Comparison of ENCODE assay signal across 8 mouse cellular contexts in the genomic region with DNA sequence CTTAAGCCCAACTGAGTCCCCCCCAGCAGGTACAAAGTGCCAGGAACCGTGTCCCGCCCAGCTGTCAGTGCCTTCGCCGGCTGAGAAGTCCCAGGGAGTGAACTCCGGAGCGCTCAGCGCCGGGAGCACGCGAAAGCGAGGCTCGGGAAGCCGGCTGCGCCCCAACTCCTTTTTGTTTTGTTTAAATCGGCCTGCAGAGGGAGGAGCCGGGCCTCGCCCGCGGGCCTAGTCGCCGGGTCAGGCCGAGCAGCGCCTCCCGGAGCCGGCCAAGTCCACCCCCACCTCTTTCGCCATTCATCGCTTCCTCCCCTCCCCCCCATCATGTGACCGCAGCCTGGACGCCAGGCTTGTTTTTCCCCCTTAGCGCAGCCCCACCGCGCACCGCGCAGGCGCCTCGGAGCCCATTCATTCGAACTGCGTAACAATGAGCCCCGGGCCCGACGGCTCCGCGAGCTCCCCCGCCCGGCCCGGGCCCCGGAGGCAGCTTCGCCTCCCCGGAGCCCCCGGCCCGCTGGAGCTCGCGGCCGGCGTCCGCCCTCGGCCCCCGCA. TPM values are rescaled to one million over a fixed set of nuclear protein-coding genes. Genes with fewer than 3 reads are reported as not detected.
A peak's percentile ranks its signal among the peaks of the same experiment; 100 is the strongest.
DNase-seq lines count a peak whose midpoint lies in the region; ATAC-seq lines count a peak whose summit lies in the region.

No protein-coding gene starts in this region.

- H3K79me2 ChIP-seq in macrophage (ENCODE audit: inconsistent target) = peaks cover 48% of the 10 kb centered on the region

- no peaks in the 10 kb centered on the region for H3K27me3 ChIP-seq in hindbrain, embryonic 16.5 days (replicated peaks; ENCODE audit: control insufficient read depth, insufficient read depth, low read length)

- peak overlapping the region; percentile 89 for H3K9ac ChIP-seq in hindbrain, embryonic 16.5 days (ENCODE audit: low read depth, low read length)

- peak overlapping the region; percentile 88 for H3K4me3 ChIP-seq in hindbrain, embryonic 16.5 days (ENCODE audit: low read length)
- H3K4me3 ChIP-seq in macrophage (ENCODE audit: inconsistent target) = peak overlapping the region; percentile 64

- peak overlapping the region; percentile 98 for H3K27ac ChIP-seq in hindbrain, embryonic 16.5 days (ENCODE audit: low read depth, low read length)
- peak overlapping the region; percentile 82 for H3K27ac ChIP-seq in macrophage

- no peaks in the 10 kb centered on the region for H3K9me3 ChIP-seq in hindbrain, embryonic 16.5 days (ENCODE audit: control insufficient read depth, low read length)

- no peaks in the 10 kb centered on the region for H3K36me3 ChIP-seq in hindbrain, embryonic 16.5 days (ENCODE audit: control insufficient read depth, insufficient read depth, low read length)
- H3K36me3 ChIP-seq in macrophage (ENCODE audit: inconsistent target) = no peaks in the 10 kb centered on the region

- peak overlapping the region; percentile 74 for H3K4me2 ChIP-seq in hindbrain, embryonic 16.5 days (ENCODE audit: low read length)

- H3K4me1 ChIP-seq in hindbrain, embryonic 16.5 days (ENCODE audit: control insufficient read depth, insufficient read depth, low read depth, low read length) = peaks cover 6% of the 10 kb centered on the region; the same call in 1 of the 2 replicates

- WGBS in hindbrain, embryonic 16.5 days = under 1% methylated on average over 51 of the region's 58 CpGs
- under 1% methylated on average over 45 of the region's 58 CpGs for WGBS in macrophage (ENCODE audit: missing documents)

- ATAC-seq in hindbrain, embryonic 16.5 days = peak; percentile 80

- DNase-seq in WW6 (ENCODE audit: low read depth, low spot score) = peak; percentile 89
- peak; percentile 79 to 91 for DNase-seq in cerebellum, postnatal 4 days (ENCODE audit: low spot score in 2 of 2)
- peak; percentile 94 for DNase-seq in gastrocnemius, adult 18-20 months (ENCODE audit: low spot score)
- DNase-seq in left cerebral cortex, adult 18-20 months (ENCODE audit: low spot score in 2 of 2) = peak; percentile 90 to 92
- DNase-seq in right cerebral cortex, adult 18-20 months = peak; percentile 91
- DNase-seq in urinary bladder, postnatal 10 days (ENCODE audit: low spot score) = peak; percentile 72

RNA-seq across cellular contexts. Expression of gene Hbp1, which starts 1.1 kb away (rescaled TPM):
- total RNA-seq in gastrocnemius, adult 18-20 months (2021) = 10 to 100 TPM; 61.8 to 77.7 TPM
- 39.1 and 44.7 TPM in 2 replicates for polyA plus RNA-seq in hindbrain, embryonic 16.5 days (2015; fragmentation: Nextera tagmentation; extraction: Ambion mirVana)
- total RNA-seq in left cerebral cortex, adult 18-20 months (2021) = 10 to 100 TPM; 20.9 to 21.2 TPM
- total RNA-seq in macrophage (2018; cell fraction: chromatin; rRNA removed) = 100 to 1,000 TPM in 6 of 26 experiments, 10 to 100 TPM in 20; 39.6 to 138 (median 87.4) TPM
- total RNA-seq in macrophage (2018; cell fraction: cytosol; rRNA removed) = 10 to 100 TPM; 33.1 to 83.0 (median 49.9) TPM
- 100 to 1,000 TPM in 2 of 26 experiments, 10 to 100 TPM in 24; 35.0 to 114 (median 66.5) TPM for total RNA-seq in macrophage (2018; cell fraction: nucleus; rRNA removed)
- polyA plus RNA-seq in macrophage (2018) = 37.4 to 85.3 TPM (median 72.2 TPM) in 3 replicates

Comparison
In these comparisons a context has a peak if more than half of its experiments do, and no peak if none do; other contexts are left out.
1. Peak in every context shown above with its lines: DNase-seq, ATAC-seq, H3K4me3 ChIP-seq and H3K27ac ChIP-seq.